Comparison of ENCODE assay signal across 12 mouse cellular contexts in genomic region chr7:101067521-101067920, GRCm38 (mm10). TPM values are rescaled to one million over a fixed set of nuclear protein-coding genes. Genes with fewer than 3 reads are reported as not detected.
"Had no signal": no experiment of that assay in that cellular context is flagged by ENCODE, and none has a peak within 500 bp of the region (broad histone marks: within the 10 kb centered on the region; RNA-seq: fewer than 3 reads in every experiment).

No protein-coding gene starts in this region.

- H3K4me1 ChIP-seq: midbrain, embryonic 12.5 days; neural tube, embryonic 13.5 days had no signal

- H3K27me3 ChIP-seq: limb, embryonic 13.5 days; liver, embryonic 13.5 days; neural tube, embryonic 13.5 days had no signal

- H3K9ac ChIP-seq: limb, embryonic 13.5 days; liver, embryonic 13.5 days; midbrain, embryonic 12.5 days; neural tube, embryonic 13.5 days had no signal

- H3K4me3 ChIP-seq: limb, embryonic 13.5 days; liver, embryonic 13.5 days; midbrain, embryonic 12.5 days; neural tube, embryonic 13.5 days had no signal

- H3K4me2 ChIP-seq: limb, embryonic 13.5 days; liver, embryonic 13.5 days; midbrain, embryonic 12.5 days; neural tube, embryonic 13.5 days had no signal

- H3K27ac ChIP-seq: limb, embryonic 13.5 days; liver, embryonic 13.5 days; midbrain, embryonic 12.5 days; neural tube, embryonic 13.5 days had no signal

- DNase-seq: left cerebral cortex, postnatal 4 days; liver, embryonic 13.5 days; lung, adult 18-20 months; retina, postnatal 1 day; right cerebral cortex, postnatal 4 days; thymus, adult 2 months; thymus, postnatal 25 days had no signal

- H3K36me3 ChIP-seq: limb, embryonic 13.5 days; liver, embryonic 13.5 days; midbrain, embryonic 12.5 days; neural tube, embryonic 13.5 days had no signal

- H3K9me3 ChIP-seq: limb, embryonic 13.5 days; liver, embryonic 13.5 days; midbrain, embryonic 12.5 days; neural tube, embryonic 13.5 days had no signal

- ATAC-seq: inflammation-experienced regulatory T-cells, adult 6 months; midbrain, embryonic 16.5 days had no signal

RNA-seq across cellular contexts. Expression of gene P2ry2, which starts 54.9 kb away (rescaled TPM):
- polyA plus RNA-seq: inflammation-experienced regulatory T-cells, adult 6 months had no signal
